Mouse (Mus musculus) ES-E14 (cell line): ENCODE measurements at regions not wholly inside any gene's neighbourhood (a gene's known extent, or its start where the extent isn't known, plus 50 kb on each side); places are given as distances from the start of the nearest gene placed in this dataset.

Source experiments
- DNase-seq: peaks from one replicate; pipeline ENCODE4 v3.0.0-alpha.2; 2013; ENCODE audit warnings: low read depth, low spot score
- H3K27ac ChIP-seq: 2 replicates; pipeline ENCODE4 v1.5.1; 2012; ENCODE audit warnings: low read depth, mild to moderate bottlenecking, low read length, moderate library complexity, mixed read lengths; ENCODE audit not compliant: poor library complexity, insufficient read depth, severe bottlenecking
- H3K36me3 ChIP-seq: 2 replicates; pipeline ENCODE4 v1.6.1; 2012; ENCODE audit warnings: mild to moderate bottlenecking, low read length, moderate library complexity, mixed read lengths; ENCODE audit not compliant: control insufficient read depth, poor library complexity, insufficient read depth, severe bottlenecking
- H3K4me1 ChIP-seq, 2 experiments: fragments of 150-350 bp in 1 of 2; sonication (generic) in 1 of 2; 2 replicates each; pipeline ENCODE4 v1.6.1; 2012; ENCODE audit warnings: low read length in 2 of 2, mild to moderate bottlenecking in 1 of 2, mixed read lengths in 1 of 2; ENCODE audit not compliant: control insufficient read depth in 2 of 2, insufficient read depth in 2 of 2, poor library complexity in 1 of 2
- H3K4me3 ChIP-seq, 2 experiments: fragments of 150-350 bp in 1 of 2; sonication (generic) in 1 of 2; 2 replicates each; pipeline ENCODE4 v1.5.1; 2012; ENCODE audit warnings: low read length in 2 of 2, low read depth in 1 of 2, mild to moderate bottlenecking in 1 of 2, mixed read lengths in 1 of 2; ENCODE audit not compliant: insufficient read depth in 1 of 2, poor library complexity in 1 of 2, severe bottlenecking in 1 of 2
- H3K9ac ChIP-seq: 2 replicates; pipeline ENCODE4 v1.6.1; 2012; ENCODE audit warnings: low read depth, mild to moderate bottlenecking, low read length, mixed read lengths; ENCODE audit not compliant: poor library complexity, insufficient read depth, severe bottlenecking
- H3K9me3 ChIP-seq: fragments of 150-350 bp; sonication (generic); 2 replicates; pipeline ENCODE4 v1.6.1; 2012; ENCODE audit warnings: low read depth, mild to moderate bottlenecking, low read length; ENCODE audit not compliant: control insufficient read depth, insufficient read depth
- CHD2 ChIP-seq: IDR thresholded peaks from 2 replicates; pipeline ENCODE4 v1.6.1; 2014; ENCODE audit warnings: mild to moderate bottlenecking, low read depth, low read length, inconsistent platforms
- HCFC1 ChIP-seq: IDR thresholded peaks from 2 replicates; pipeline ENCODE4 v1.6.1; 2012; ENCODE audit warnings: low read length, inconsistent platforms, borderline replicate concordance; ENCODE audit not compliant: insufficient read depth
- MAFK ChIP-seq: IDR thresholded peaks from 2 replicates; pipeline ENCODE4 v1.6.1; 2014; ENCODE audit warnings: mild to moderate bottlenecking, low read depth, low read length, inconsistent platforms; ENCODE audit not compliant: insufficient read depth
- ZC3H11A ChIP-seq: IDR thresholded peaks from 2 replicates; pipeline ENCODE4 v1.6.1; 2012; ENCODE audit warnings: low read depth, mild to moderate bottlenecking, inconsistent platforms, low read length, borderline replicate concordance
- ZNF384 ChIP-seq: IDR thresholded peaks from 2 replicates; pipeline ENCODE4 v1.6.1; 2012; ENCODE audit warnings: low read depth, low read length, inconsistent platforms
- in situ Hi-C, 2 experiments: fragments of 600-800 bp; cut with MboI; formaldehyde crosslinking; loops; one replicate each; pipeline ENCODE4 v1.15.1; 2025; ENCODE audit warnings: low sequenced_read_pairs in 2 of 2, inconsistent platforms in 1 of 2; ENCODE audit not compliant: unreplicated experiment in 2 of 2

- Histone ChIP-seq H3K4me3 (no peak overlapping the region), H3K27ac (no peak overlapping the region), H3K9ac (no peak overlapping the region), H3K9me3 (no peaks in the 10 kb centered on the region), H3K4me1 (no peaks in the 10 kb centered on the region), H3K36me3 (no peaks in the 10 kb centered on the region)
- TF ChIP-seq CHD2 (no peak), MAFK (no peak), ZC3H11A (no peak), ZNF384 (no peak), HCFC1 (no peak)
- no peak for DNase-seq
- in situ Hi-C loops = no loop called here
Observed at GRCm38 (mm10) chr14:17567927-17568326, 92.1 kb upstream of the Thrb start.

DNA sequence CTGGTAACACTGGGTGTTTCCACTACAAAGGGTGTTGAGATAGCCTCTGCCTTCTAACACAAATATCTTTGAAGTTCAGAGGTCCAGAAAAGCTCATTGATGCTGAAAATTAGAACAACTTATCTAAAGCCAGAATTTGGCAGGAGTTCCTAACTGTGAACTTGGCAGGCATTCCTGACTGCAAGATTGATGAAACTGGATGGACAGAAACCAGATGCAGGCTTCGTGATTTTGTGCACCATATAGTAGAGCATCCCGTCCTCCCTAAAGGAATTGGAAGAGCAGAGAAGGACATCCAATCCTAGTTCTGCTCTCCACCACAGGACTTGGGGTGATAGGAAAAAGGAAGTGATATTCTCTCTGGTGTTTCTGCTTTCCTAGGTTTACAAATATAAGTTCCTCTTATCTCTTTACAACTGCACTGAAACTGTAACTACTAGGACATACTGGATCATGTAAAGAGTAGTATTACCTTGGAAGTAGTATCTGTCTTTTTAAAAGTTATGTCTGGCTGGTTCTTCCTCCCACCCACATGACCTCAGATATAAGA lies 90.9 kb upstream of the Thrb start:
- no peaks in the 10 kb centered on the region for H3K4me1 ChIP-seq
- no peak for TF ChIP-seq MAFK
- TF ChIP-seq CHD2 = no peak
- no peak for TF ChIP-seq ZNF384
- TF ChIP-seq ZC3H11A = no peak
- no peak for TF ChIP-seq HCFC1
- no peak for DNase-seq
- H3K4me3 ChIP-seq = no peak overlapping the region
- no peak overlapping the region for H3K27ac ChIP-seq
- 0 out of 2 replicates have a peak, but pooled peaks cover 2% of the 10 kb centered on the region for H3K9me3 ChIP-seq
- no peak overlapping the region for H3K9ac ChIP-seq
- in situ Hi-C loops = no loop called here
- H3K36me3 ChIP-seq = no peaks in the 10 kb centered on the region

- TF ChIP-seq ZC3H11A = no peak
- no peak for TF ChIP-seq CHD2
- no peak for TF ChIP-seq MAFK
- no peak for TF ChIP-seq HCFC1
- no peak for TF ChIP-seq ZNF384
Observed at GRCm38 (mm10) chr14:17578776-17579175, 81.3 kb upstream of the Thrb start.

GRCm38 (mm10) chr14:17589595-17589994 lies 70.5 kb upstream of the Thrb start:
- Histone ChIP-seq H3K27ac (no peak overlapping the region), H3K9me3 (no peaks in the 10 kb centered on the region), H3K36me3 (no peaks in the 10 kb centered on the region), H3K4me3 (no peak overlapping the region), H3K9ac (no peak overlapping the region), H3K4me1 (peaks cover 0 to 1% of the 10 kb centered on the region in 2 experiments; a peak in 1 of 4 replicates)
- in situ Hi-C loops = no loop called here
- DNase-seq = no peak
- TF ChIP-seq MAFK = no peak

More at GRCm38 (mm10) chr14:17578776-17579175, 81.3 kb upstream of the Thrb start:
- Histone ChIP-seq H3K4me3 (no peak overlapping the region), H3K27ac (no peak overlapping the region), H3K4me1 (no peaks in the 10 kb centered on the region), H3K9me3 (0 out of 2 replicates have a peak, but pooled peaks cover under 1% of the 10 kb centered on the region), H3K36me3 (no peaks in the 10 kb centered on the region), H3K9ac (no peak overlapping the region)
- in situ Hi-C loops = no loop called here
- DNase-seq = no peak

GRCm38 (mm10) chr14:17599553-17599952 lies 60.5 kb upstream of the Thrb start:
- H3K4me3 ChIP-seq = no peak overlapping the region
- H3K27ac ChIP-seq = no peak overlapping the region
- no peaks in the 10 kb centered on the region for H3K9me3 ChIP-seq
- in situ Hi-C loops = no loop called here
- no peaks in the 10 kb centered on the region for H3K36me3 ChIP-seq
- TF ChIP-seq ZC3H11A (no peak), MAFK (no peak), CHD2 (no peak), HCFC1 (no peak)
- DNase-seq = peak; percentile 3
- H3K4me1 ChIP-seq = no peaks in the 10 kb centered on the region
- H3K9ac ChIP-seq = no peak overlapping the region
